Mouse (Mus musculus) lung, postnatal 0 days (tissue): ENCODE measurements at regions not wholly inside any gene's neighbourhood (a gene's known extent, or its start where the extent isn't known, plus 50 kb on each side); places are given as distances from the start of the nearest gene placed in this dataset.

Experiments used
- ATAC-seq: fragments of 200-750 bp; cut with Nextera tagmentation; 2 replicates; pipeline ENCODE4 v1.8.0; 2017; ENCODE audit warnings: moderate library complexity
- DNase-seq: peaks from one replicate; pipeline ENCODE4 v3.0.0-alpha.2; 2016; ENCODE audit warnings: low spot score
- H3K27ac ChIP-seq: fragments of 300-500 bp; sonication (generic); 2 replicates; pipeline ENCODE4 v1.5.1; 2014; ENCODE audit warnings: antibody characterized with exemption, mild to moderate bottlenecking, low read length, mixed read lengths
- H3K27me3 ChIP-seq: fragments of 300-500 bp; sonication (generic); replicated peaks from 2 replicates; pipeline ENCODE4 v1.6.1; 2014; ENCODE audit warnings: low read length, mixed read lengths; ENCODE audit not compliant: insufficient read depth
- H3K36me3 ChIP-seq: fragments of 300-500 bp; sonication (generic); 2 replicates; pipeline ENCODE4 v1.6.1; 2014; ENCODE audit warnings: low read length, mixed read lengths; ENCODE audit not compliant: insufficient read depth
- H3K4me1 ChIP-seq: fragments of 300-500 bp; sonication (generic); 2 replicates; pipeline ENCODE4 v1.6.1; 2014; ENCODE audit warnings: antibody characterized with exemption, low read depth, low read length, mixed read lengths; ENCODE audit not compliant: insufficient read depth
- H3K4me2 ChIP-seq: fragments of 300-500 bp; sonication (generic); replicated peaks from 2 replicates; pipeline ENCODE4 v1.6.1; 2014; ENCODE audit warnings: low read depth, mild to moderate bottlenecking, low read length, moderate library complexity, mixed read lengths
- H3K4me3 ChIP-seq: fragments of 300-500 bp; sonication (generic); 2 replicates; pipeline ENCODE4 v1.5.1; 2014; ENCODE audit warnings: low read depth, low read length
- H3K9ac ChIP-seq: fragments of 300-500 bp; sonication (generic); replicated peaks from 2 replicates; pipeline ENCODE4 v1.6.1; 2014; ENCODE audit warnings: low read depth, mild to moderate bottlenecking
- H3K9me3 ChIP-seq: fragments of 300-500 bp; sonication (generic); 2 replicates; pipeline ENCODE4 v1.6.1; 2016; ENCODE audit warnings: low read length, mixed read lengths
- CTCF ChIP-seq: IDR thresholded peaks from 2 replicates; pipeline ENCODE4 v1.5.1; 2016; ENCODE audit warnings: antibody characterized with exemption, mild to moderate bottlenecking
- EP300 ChIP-seq: IDR thresholded peaks from 2 replicates; pipeline ENCODE4 v1.6.1; 2016; ENCODE audit warnings: antibody characterized with exemption, mild to moderate bottlenecking, control low read depth
- WGBS: fragments of 180-500 bp; shearing (Covaris S2); extraction: QIAGEN DNeasy Blood & Tissue Kit; methylation state at CpG from one replicate; pipeline ENCODE4 v1.1.7; 2014; 5-methylcytosine and 5-hydroxymethylcytosine counted together

DNA sequence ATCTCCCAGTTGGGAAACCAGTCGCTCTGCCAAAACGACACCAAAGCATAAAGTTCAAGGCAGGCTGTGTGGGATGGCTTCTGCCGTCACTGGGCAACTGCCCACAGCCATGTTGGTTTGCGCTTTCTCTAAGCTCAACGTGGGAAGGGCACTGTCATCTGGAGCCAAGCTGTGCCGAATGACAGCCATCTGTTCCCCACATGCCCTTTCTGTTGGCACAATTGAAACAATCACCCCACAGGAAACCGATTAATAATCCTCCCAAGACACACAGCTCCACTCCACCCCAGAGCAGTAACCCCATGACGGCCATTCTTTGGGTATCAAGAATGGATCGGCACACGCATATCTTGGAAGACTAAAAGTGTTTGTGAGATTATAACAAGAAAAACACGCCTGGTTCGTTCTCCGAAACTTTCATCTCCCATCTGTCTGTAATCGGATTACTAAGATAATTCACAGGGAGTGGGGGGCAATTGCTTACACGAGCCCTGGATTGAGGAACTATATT, 52.0 kb upstream of the Foxn2 start:
- TF ChIP-seq EP300 (no peak), CTCF (no peak)
- H3K9ac ChIP-seq: no peak overlapping the region
- WGBS: 79% methylated on average over 15 of the region's 15 CpGs

DNA sequence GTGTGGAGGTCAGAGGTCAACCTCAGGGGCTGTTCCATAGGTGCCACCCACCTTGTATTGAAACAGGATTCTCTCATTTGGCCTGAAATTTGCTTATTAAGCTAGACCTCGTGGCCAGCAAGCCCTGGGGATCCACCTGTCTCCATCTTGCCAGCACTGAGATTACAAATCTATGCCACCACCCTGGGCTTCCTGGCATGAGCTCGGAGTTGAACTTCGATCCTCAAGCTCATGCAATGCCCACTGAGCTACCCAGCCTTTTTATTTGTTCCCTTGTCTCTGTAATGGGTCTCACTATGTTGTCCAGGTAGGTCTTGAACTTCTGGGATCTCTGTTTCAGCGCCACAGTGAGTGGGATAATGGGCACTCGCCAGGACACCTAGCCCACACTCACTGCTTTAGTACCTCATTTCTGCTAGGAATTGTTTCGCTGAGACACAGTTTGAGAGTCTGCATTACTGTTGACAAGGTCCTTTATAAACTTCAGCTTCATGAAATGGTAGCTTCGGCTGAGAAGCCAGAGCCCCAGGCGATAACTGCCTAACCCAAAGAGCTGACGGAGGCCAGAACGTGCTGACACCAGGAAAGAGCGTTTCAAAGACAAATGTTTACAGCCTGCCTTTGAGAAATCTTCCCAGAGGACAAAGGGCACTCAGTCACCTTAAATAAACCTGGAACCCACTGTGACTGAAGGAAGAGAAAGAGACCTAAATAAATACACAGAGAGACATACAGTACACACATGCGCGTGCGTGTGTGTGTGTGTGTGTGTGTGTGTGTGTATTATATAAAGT, 50.6 kb upstream of the Foxn2 start:
- Histone ChIP-seq H3K9me3 (no peaks in the 10 kb centered on the region), H3K27me3 (no peaks in the 10 kb centered on the region), H3K4me3 (no peak overlapping the region), H3K4me1 (no peaks in the 10 kb centered on the region), H3K27ac (no peak overlapping the region), H3K9ac (no peak overlapping the region), H3K4me2 (no peak overlapping the region), H3K36me3 (no peaks in the 10 kb centered on the region)
- whole genome bisulfite sequencing: 51% methylated on average over 14 of the region's 14 CpGs
- DNase-seq: no peak
- TF ChIP-seq CTCF: no peak
- TF ChIP-seq EP300: no peak
- no peak for ATAC-seq

More for the DNA sequence above, 52.0 kb upstream of the Foxn2 start:
- H3K36me3 ChIP-seq: no peaks in the 10 kb centered on the region
- no peaks in the 10 kb centered on the region for H3K27me3 ChIP-seq
- no peaks in the 10 kb centered on the region for H3K9me3 ChIP-seq
- no peak overlapping the region for H3K27ac ChIP-seq
- no peak overlapping the region for H3K4me2 ChIP-seq
- no peaks in the 10 kb centered on the region for H3K4me1 ChIP-seq
- no peak for DNase-seq
- no peak overlapping the region for H3K4me3 ChIP-seq
- ATAC-seq: no peak
